Mouse (Mus musculus): ENCODE data around the gene Kif2c. TPM values are rescaled to one million over a fixed set of nuclear protein-coding genes. Genes with fewer than 3 reads are reported as not detected.
"Not testable (repeated sequence)": the region's sequence is repeated elsewhere in the genome, so short reads cannot be mapped to it uniquely, and the experiment has no call there.

Kif2c gene
- total RNA-seq, 2 experiments from 2014 or later = not detected

DNA sequence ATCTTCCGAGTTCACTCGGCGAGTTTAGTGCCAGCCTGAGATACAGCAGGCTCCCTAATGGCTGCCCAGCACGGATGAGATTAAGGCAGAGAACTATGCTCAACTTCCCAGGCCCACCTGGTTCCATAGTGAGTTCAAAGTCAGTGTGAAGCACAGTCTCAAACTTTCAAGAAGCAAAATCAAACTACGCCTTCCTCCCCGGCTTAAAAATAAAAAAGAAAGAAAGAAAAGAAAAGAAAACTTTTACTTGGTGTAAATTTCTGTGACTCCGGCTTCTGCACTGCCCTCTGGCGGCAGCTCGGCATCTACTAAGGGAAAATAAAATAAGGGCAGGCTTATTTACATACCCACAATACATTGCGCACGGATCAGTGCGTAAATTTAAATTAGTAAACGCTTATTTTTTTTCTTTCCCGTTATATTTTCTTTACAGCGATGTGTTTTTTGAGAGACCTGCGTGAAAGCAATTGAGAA, 7.0 kb upstream of the Kif2c start:
- peak; percentile 88 for DNase-seq (ENCODE audit: low spot score)

DNA sequence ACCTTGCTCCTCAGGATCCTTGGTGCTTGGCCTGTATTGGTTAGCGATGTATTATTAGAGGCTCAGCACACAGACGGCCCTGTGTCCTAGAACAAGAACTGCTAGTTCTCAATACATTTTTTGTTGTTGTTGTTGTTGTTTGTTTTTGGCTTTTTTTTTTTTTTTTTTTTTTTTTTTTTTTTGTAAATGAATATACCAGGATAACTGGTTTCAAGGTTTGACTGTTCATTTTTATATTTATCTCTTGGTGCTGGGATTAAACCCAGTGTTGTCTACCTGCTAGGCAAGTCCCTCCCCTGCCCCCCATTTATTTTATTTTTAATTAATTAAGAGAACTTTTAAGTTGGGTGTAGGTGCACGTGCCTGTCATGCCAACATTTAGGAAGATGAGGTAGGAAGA, 6.5 kb upstream of the Kif2c start:
- no peak for DNase-seq (ENCODE audit: low spot score)

DNA sequence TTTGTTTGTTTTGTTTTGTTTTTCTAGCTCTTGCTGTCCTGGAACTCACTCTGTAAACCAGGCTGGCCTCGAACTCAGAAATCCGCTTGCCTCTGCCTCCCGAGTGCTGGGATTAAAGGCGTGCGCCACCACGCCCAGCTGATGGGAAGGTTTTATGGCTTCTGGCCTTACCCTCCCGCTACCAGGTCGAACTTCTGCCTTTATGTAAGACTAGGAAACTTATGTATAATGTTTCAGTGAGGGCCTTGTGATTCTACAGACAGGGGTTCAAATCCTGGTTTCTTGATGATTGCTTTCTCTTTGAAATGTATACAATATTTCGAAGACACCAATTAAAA, 289 bp upstream of the Kif2c start:
- not testable (repeated sequence) for DNase-seq (ENCODE audit: low spot score)

DNA sequence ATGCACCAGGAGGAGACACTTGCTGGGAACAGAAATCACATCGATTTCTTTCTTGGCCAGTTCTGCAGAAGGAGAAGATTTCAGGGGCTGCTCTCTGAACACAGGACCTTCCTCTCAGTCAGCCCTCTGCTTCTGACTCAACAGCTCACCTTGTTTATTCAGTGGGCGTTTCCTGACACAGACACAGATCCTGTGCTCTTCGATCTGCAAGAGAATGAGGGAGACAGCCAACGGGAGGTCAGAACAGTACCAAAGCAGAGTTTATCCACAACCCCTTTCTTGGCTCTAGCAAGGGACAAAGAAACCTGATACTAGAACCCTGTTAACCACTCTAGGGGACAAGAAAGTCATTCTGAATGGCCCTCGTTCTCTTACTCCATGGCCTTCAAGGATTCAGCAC, 12.5 kb downstream of the Kif2c start:
- DNase-seq (ENCODE audit: low spot score) = no peak

- no peak for DNase-seq (ENCODE audit: low spot score)
Measured at GRCm38 (mm10) chr4:117161183-117161582, 21.3 kb downstream of the Kif2c start.

- DNase-seq (ENCODE audit: low spot score) = no peak
Measured at GRCm38 (mm10) chr4:117159666-117160065, 22.8 kb downstream of the Kif2c start.

- no peak for DNase-seq (ENCODE audit: low spot score)
Measured at GRCm38 (mm10) chr4:117156372-117156771, 26.1 kb downstream of the Kif2c start.

- DNase-seq (ENCODE audit: low spot score) = peak; percentile 87
Measured at GRCm38 (mm10) chr4:117155792-117156355, 26.6 kb downstream of the Kif2c start, which contains the start of gene Rps8. Gene Rps8, minus strand, starts transcription at chr4:117156243.

DNA sequence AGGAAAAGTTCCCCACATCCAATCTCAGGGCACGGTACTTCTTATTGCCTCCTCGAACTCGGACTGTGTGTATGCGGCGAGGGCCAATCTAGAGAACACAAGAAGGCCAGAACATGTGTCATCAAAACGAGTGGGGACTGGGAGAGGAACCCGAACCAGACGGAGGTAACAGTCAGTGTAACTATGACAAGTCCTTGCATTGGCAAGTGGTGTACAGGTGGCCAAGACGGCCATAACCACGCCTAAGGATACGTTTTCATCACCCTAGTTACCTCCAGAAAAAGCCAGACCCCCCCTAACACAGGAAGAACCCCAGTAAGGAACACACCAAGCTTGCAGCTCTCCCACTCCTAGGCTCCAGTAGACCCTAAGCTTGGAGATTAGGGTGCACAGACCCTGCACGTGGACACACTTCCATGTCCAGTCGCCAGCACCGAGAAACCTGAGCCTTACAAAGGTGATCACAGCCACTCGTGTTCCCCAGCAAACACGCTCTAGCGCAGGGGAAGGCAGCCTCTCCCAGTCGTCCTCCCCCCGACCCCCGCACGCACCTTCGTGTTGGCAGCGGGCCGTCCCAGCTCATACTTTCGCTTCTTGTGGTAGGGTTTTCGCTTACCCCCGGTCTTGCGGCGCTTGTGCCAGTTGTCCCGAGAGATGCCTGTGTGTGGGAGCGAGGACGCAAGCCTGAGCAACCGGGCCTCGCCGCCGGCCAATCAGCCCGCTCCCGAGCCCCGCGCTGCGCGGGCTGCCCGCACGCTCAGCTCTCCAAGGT, 27.2 kb downstream of the Kif2c start:
- no peak for DNase-seq (ENCODE audit: low spot score)

DNA sequence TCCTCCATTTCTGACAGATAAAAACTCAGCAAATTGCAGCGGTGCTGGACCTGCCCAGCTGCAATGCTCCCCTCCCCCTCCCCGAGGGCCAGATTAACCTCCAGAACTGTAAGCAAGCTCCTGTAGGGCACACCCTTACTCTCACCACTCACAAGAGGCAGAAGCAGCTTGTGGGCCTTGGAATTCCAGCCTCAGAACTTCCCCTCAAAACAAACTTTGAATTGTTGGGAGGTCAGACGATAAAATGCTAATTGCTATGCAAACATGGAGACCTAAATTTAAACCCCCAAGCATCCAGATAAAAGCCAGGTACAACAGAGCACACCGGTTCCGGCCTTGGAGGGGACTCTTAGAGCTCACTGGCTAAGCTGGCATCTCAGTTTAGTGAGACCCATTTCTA, 29.7 kb downstream of the Kif2c start:
- no peak for DNase-seq (ENCODE audit: low spot score)

DNA sequence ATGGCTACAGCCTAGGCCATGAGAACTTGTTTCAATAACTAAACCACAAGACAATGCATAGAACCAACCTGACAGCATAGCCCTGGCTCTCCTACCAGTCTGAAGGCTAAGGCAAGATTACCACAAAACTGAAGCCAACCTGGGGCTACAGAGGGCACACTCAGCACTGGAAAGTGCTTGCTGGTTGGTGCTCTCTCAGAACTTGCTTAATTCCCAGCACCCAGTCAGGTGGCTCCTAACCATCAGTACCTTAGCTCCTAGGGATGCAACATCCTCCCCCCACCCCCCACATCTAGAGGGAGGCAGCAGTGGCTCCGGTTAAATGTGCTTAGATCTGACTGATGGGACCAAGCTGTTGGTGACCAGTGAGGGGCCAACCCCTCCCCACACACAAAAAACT, 31.0 kb downstream of the Kif2c start:
- DNase-seq (ENCODE audit: low spot score) = no peak

- DNase-seq (ENCODE audit: low spot score) = no peak
Measured at GRCm38 (mm10) chr4:117150212-117150733, 32.2 kb downstream of the Kif2c start.

GRCm38 (mm10) chr4:117149291-117150211, 32.9 kb downstream of the Kif2c start:
- DNase-seq (ENCODE audit: low spot score) = no peak

DNA sequence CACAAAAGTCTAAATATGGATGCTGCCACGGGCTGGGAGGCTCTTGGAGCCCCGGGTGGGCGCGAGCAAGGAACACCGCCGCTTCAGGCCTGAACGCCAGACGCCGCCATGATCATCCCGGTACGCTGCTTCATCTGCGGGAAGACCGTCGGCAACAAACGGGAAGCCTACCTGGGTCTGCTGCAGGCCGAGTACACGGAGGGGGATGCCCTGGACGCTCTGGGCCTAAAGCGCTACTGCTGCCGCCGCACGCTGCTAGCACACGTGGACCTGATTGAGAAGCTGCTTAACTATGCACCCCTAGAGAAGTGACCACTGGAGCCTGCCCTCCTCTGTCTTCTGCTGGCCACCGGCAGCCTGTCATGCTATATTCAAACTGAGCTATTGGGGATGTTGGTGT, 33.6 kb downstream of the Kif2c start:
- DNase-seq (ENCODE audit: low spot score) = no peak

- DNase-seq (ENCODE audit: low spot score) = peak; percentile 0
Measured at GRCm38 (mm10) chr4:117148047-117148713, 34.3 kb downstream of the Kif2c start.

DNA sequence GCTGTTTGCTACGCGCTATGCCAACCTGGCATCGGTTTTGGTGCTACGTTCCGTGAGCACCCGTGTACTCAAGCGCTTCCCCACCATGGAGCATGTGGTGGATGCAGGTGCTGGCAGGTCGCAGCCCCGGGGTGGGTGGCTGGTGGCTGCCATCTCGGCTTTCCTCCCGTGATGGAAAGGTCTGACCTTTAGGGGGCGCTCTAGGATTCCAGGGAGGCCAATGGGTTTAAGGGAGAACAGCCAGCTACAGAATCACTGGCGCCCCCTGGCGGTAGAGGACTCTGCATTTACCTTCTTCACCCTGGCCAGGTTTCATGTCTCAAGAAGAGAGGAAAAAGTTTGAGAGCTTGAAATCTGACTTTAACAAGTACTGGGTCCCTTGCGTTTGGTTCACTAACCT, 36.3 kb downstream of the Kif2c start:
- DNase-seq (ENCODE audit: low spot score) = peak; percentile 90

- peak; percentile 0 for DNase-seq (ENCODE audit: low spot score)
Measured at GRCm38 (mm10) chr4:117145248-117145647, 37.2 kb downstream of the Kif2c start.

GRCm38 (mm10) chr4:117143023-117143422, 39.4 kb downstream of the Kif2c start:
- no peak for DNase-seq (ENCODE audit: low spot score)

DNA sequence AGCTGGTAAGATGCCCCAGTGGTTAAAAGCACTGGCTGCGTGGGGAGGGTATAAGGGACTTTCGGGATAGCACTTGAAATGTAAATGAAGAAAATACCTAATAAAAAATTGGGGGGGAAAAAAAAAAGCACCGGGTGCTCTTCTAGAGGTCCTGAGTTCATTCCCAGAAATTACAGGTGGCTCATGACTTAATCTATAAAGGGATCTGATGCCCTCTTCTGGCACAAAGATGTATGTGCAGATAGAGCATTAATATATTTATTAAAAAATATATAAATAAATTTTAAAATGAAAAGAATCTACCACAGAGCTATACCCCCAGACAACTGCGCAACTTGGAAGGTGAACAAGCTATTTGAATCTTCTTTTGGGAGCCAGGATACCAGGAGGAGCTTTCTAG, 41.8 kb downstream of the Kif2c start:
- no peak for DNase-seq (ENCODE audit: low spot score)

- DNase-seq (ENCODE audit: low spot score) = no peak
Measured at GRCm38 (mm10) chr4:117139217-117139612, 43.2 kb downstream of the Kif2c start.
